Mouse (Mus musculus) thymus, postnatal 25 days (tissue): ENCODE data around the gene Atp8a2.
"Not testable (repeated sequence)": the region's sequence is repeated elsewhere in the genome, so short reads cannot be mapped to it uniquely, and the experiment has no call there.

Experiments
- DNase-seq: peaks from one replicate; pipeline ENCODE4 v3.0.0; 2022

Atp8a2 gene

DNA sequence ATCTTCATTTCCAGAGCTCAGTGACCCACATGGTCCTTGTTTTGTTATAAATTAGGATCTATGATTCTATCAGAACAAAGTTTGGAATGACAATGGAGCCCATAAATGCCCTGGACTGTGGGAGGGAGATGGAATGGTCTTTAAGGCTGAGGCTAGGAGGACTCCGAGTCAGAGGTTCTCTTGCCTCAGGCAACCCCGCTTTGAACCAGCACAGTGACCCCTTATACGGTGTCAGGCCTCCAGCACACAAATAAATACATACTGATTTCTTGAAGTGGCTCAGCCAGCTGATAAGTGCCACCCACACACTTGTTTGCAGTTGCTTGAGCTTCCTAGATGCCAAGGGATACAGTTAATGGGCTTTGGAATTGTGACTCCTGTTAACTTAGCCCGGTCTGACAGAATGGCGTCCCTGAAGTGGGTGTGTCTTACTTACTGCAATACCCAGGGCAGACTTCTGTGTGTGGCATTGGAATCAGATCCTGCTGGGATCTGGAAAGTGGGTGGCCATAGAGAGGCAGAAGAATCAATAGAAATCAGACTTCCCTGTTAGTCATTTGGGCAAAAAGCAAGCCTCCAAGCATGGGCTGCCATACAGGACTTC is 563.6 kb downstream of the Atp8a2 start:
- DNase-seq, result no peak

DNA sequence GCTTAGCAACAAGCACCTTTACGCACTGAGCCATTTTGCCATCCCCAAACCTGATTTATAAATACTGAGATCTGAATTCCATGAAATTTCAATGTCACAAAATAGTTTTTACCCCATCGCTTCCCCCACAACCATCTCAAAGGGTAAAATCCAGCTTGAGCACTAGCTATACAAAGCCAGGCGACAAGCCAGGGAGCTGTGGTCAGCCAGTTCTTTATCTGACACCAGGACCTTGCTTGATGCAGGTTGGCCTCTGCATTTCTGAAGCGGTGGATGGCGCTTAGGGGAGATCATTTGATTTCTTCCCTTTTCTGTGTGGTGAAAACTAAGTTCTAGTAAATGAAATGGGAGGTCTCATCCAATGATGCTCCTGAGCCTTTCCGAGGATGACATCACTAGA is 564.9 kb downstream of the Atp8a2 start:
- DNase-seq, result no peak

DNA sequence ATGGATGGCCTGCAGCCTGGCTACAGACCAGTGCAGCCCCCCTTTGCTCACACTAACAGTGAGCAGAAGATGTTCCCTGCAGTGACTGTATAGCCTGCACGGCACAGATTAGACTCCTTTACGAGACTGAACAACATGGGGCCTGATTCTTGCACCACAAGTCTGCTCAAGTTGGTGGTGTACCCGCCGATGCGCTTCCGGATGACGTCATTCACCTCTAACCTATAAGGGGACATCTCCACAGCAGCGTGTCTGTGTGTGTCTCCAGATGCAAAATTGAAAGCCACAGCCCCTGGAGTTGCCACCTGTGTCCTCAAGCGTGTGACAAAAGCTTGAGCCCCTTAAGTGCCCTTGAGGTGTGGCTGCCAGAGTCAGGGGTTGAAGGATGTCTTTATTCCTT is 566.9 kb downstream of the Atp8a2 start:
- no peak for DNase-seq

DNA sequence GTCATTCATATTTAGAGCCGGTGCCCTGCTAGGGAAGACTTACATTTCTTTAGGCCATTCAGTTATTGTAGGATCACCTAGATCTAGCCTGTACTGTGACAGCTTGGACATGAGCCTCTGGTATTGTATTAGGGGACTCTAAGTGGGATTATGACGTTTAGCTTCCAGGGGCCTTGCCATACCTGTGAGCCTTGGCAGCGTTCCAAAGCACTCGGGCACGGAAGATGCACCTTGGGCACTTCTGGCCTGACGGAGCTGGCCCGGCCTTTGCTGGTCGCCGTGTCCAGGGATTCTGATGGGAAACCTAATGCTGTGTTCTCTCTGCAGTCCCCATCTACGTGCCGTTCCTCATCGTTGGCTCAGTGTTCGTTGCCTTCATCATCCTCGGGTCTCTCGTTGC is 567.7 kb downstream of the Atp8a2 start:
- DNase-seq, result no peak

DNA sequence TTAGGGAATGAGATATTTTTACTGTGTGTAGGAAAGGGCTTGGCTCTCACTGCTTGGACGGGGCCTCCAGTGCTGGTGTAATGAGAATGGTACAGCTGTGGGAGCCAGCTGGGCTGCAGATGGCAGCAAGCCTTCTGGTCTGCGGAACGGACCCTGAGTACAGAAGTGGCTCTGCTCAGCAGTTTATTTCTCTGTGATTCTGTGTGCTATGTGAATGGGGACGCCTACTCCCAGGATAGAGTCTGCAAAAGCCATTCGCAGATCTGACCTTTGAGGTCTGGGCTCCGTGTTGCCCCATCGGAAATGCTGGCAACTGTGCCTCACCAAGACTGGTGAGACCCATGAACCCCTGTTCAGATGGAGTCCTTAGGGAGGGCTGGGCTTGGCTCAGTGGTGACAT is 569.2 kb downstream of the Atp8a2 start:
- no peak for DNase-seq

DNA sequence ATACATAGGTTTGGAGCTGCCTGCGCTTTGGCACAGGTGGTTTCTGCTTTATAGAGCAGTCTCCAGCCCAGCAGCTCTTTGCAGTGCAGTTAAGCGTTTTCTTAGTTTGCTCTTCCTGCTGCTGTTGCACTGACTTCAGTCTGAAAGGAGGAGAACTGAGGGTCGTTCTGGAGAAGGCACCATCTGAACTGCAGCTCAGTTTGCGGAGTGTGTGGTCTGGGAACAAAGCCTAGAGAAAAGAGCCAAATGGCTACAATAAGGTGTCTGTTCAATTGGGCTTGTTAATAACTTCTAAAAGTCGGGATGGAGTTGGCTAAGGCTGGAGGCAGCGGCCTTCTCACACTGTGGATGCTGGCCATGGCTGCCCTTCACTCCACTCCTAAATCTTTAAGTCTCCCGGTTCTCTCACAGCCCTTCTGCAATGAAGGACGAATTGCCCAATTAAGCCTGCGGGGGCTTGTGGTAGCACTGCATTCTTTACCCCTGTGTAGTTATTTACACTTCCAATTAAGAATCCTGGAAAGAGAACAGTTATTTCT is 569.8 kb downstream of the Atp8a2 start:
- no peak for DNase-seq

DNA sequence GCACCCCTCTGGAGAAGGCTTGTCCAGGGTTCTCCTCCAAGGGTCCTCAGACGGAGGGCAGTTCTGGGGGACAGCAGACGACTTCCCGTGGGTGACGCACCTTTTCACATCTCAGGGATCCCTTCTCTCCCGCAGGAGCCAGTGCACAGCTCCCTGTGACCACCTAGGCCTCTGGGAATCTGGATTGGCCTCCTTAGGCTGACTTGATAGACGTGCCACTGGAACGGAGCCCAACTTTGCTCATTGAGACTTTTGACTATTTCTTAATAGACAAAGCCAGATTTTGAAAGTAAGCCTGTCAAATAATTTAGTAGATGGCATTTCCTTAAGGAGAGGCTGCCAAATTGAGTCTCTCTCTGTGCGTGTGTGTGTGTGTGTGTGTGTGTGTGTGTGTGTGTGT is 570.3 kb downstream of the Atp8a2 start:
- DNase-seq, result no peak

DNA sequence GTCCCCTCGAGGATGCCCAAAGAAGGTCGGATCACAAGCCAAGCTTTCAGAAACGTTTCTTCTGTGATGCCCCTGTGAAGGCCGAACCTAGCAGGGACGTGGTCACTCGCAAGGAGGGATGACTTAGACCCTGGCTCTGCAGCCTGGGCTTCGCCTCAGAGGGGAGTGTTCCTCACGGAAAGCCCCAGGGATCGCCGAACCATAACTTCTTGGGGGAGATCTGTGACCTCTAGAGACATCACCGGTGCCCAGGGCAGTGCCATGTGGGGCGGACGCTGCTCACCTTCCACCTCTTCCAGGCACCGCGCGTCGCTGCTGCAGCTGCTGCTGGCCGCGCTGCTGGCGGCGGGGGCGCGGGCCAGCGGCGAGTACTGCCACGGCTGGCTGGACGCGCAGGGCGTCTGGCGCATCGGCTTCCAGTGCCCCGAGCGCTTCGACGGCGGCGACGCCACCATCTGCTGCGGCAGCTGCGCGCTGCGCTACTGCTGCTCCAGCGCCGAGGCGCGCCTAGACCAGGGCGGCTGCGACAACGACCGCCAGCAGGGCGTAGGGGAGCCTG is 571.1 kb downstream of the Atp8a2 start:
- no peak for DNase-seq

DNA sequence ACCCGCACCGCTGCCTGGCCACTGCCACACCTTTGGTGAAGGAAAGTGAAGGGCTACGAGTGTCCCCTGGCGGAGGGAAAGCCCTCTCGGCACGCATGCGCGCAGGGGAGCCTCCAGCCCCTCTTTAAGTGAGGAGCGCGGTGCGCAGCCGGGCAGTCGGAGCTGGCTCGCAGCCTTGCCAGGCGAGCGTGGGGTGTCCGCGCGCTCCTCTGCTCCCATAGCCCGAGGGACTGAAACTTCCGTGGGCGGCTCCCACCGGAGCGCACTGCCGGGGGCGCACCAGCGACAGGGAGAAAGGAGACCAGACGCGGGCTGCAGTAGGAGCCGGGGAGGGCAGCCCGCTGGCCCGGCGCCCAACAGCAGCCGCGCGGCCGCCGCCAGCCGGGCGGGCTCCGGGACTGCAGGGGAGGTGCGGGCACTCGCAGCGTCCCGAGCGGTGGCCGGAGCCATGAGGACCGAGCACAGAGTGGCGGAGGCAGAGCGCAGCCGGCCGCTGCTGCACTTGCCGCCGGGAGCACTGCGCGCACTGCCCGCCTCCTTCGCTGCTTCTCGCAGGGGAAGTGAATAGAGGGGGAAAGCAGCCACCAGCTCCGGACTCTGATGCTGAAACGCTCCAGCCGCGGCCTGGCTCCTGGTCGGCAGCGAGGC is 571.7 kb downstream of the Atp8a2 start, which contains the start of gene Shisa2:
Gene Shisa2, plus strand, starts transcription at position 151 of the 648 bp plus-strand sequence.
- DNase-seq, result peak; percentile 50

DNA sequence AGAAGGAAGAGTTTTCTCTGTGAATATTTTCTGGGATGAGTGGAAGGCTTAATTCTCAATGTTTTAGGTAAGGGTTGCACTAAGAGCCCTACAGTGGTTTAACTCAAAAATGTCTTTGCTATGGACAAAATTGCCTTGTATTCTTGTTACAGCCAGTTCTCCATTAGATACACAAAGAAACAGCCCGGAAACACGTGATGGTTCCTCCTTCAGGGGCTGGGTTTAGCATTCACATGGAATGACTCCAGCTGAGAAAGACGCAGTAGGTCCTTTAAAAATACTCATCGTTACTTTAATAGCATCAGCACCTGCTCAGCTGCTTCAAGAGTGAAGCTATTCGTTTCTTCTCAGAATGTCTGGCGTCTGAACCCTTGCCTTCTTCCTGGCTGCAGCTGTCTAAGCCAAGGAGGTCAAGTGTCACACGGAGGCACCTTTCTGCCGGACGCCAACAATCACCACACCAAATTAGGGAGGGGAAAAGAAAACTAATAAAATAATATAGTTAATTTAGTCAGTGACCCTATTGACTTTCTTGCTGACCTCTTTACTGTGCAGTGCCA is 572.6 kb downstream of the Atp8a2 start:
- DNase-seq, result no peak

DNA sequence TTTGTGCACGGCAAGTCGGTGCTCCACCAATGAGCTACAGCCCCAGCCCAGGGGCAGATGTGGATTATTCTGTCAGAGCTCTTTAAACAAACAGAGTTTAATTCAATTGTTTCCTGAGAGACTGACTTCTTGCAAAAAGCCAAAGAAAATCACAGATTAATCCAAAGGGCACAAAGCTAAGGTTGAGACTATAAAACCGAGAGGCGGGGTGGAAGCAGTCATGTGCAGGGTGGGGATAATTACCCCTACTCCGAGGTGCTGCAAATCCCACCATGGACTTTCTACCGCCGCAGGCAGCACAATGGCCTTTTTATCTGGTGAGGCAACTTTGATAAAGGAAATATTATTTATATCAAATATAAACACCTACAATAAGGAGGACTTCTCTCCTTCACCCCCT is 580.2 kb downstream of the Atp8a2 start:
- DNase-seq, result no peak

DNA sequence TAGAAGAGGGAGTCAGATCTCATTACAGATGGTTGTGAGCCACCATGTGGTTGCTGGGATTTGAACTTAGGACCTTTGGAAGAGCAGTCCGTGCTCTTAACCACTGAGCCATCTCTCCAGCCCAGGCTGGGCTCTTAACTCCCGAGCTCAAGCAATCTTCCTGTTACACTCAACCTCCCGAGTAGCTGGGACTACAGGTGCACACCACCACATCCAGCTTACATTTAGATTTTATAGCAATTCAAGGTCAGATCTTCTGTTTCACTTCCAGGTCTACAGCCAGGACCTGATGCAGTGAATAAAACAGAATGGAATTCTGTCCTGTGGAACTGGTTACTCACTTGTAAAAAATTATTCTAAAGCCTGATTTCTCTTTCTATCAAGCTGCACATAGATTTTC is 582.8 kb downstream of the Atp8a2 start:
- not testable (repeated sequence) for DNase-seq

DNA sequence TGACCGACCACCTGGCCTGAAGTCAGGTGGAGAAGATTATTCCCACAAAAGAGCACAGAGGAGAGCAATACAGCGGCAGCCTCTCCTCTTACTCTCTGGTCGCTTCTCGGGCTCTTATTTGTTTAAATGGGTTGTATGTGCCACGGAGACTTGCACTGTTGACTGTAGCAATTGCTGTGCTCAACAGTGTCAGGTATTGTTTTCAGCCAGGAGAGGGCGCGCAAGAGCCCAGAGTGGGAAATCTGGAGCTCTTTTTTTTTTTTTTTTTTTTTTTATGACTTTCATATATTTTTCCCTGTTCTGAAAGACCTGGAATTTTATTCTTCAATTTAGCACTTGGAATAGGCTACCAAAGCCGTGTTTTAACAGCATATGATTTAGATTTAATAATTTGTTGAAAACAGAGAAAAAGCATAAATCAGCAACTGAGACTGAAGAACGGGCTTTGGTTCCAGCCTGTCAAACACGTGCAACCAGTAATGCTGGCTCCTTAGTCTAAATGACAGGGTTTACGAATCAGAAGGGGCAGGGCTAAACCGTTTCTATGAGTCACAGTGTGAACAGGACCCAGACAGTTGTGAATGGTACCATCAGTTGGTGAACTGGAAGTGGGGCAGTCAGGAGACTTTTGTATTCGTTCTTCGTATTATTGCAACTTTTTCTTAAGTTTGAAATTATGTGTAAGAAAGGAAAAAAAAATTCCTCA is 583.9 kb downstream of the Atp8a2 start:
- DNase-seq, result peak; percentile 62

DNA sequence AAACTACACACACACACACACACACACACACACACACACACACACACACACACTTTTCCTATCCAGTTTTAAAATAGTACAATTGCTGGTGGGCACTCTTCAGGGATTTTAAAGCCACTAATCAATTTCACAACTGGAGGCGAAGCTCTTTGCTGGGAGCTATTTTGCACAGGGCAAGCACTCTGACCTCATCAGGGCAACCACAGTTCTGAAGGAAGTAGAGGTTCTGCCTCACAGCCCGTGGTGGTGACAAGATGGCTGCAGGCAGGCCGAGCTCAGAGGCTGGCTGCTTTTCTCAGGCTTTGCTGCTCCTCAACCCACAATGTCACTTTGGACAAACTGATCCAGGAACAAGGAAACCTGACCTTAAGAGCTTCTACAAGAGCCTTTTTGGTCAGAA is 590.0 kb downstream of the Atp8a2 start:
- no peak for DNase-seq

DNA sequence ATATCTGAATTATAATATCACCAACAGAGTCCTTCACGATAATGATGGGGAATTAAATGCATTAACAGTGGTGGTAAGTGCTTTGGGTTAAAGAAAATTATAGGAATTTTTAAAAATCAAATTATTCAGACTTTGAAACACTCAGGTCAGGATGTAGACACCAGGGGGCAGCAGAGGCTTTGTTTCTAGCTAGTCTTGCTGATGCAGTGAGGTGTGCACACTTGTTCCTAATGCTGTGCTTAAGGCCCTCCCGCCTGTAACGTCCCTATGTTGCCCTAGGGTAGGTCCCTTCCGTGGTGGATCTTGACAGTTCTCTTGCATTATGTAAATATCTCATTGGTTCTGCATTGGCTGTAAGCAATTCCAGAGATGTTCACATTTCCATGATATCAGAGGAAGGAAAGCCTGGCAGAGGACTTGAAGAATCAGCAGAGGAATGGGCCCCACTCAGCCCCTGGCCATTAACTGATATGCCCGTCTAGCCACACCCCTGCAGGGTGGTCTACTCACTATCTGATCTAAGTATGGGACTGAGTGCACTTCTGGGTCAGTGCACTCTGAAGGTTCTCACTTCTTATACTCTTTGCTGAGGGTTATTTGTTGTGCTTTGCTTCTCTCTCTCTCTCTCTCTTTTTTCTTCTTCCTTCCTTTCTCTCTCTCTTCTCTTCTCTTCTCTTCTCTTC is 591.2 kb downstream of the Atp8a2 start:
- peak; percentile 70 for DNase-seq

DNA sequence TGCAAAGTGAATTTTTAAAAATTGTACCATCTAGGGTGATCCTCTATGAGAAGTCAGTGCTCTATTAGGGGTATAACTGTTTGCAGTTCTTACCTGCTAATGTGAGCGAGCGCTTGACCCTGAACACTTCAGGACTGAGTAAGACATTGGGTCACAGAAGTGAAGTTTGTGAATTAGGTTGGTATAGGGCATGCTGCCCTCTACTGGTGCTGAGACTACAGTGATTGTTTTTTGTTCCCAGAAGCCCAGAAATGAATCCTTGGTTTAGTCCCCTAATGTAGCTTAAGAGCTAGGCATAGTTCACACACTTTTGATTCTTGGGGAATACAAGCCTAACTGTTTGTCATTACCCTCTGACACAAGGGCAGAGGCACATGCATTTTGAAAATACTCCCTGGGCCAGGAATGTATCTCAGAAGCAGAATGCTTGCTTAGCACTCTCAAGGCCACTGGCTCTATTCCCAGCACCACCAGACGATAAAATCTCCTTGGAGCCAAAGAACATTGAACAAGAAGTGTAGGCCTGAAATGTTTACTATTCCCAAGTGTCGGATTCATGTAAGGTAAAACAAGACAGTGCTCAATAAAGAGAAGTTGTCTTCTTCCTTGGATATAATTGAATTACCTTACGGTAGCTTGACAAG is 592.9 kb downstream of the Atp8a2 start:
- peak; percentile 23 for DNase-seq

DNA sequence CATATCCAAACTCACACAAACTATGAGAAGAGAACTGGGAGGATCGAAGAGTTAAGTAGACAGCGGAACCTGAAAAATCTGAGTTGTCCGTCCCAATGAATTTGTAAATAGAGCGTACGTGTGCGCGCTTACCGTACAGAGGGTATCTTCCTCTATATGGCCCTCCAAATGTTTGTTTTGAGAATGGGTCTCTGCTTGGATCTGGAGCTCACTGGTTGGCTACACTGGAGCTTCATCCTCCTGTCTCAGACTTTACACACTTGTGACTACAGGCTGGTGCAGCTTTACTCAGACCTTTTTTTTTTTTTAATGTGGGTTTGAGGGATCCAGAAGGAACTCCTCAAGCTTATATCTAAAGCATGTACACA is 598.7 kb downstream of the Atp8a2 start:
- no peak for DNase-seq

DNA sequence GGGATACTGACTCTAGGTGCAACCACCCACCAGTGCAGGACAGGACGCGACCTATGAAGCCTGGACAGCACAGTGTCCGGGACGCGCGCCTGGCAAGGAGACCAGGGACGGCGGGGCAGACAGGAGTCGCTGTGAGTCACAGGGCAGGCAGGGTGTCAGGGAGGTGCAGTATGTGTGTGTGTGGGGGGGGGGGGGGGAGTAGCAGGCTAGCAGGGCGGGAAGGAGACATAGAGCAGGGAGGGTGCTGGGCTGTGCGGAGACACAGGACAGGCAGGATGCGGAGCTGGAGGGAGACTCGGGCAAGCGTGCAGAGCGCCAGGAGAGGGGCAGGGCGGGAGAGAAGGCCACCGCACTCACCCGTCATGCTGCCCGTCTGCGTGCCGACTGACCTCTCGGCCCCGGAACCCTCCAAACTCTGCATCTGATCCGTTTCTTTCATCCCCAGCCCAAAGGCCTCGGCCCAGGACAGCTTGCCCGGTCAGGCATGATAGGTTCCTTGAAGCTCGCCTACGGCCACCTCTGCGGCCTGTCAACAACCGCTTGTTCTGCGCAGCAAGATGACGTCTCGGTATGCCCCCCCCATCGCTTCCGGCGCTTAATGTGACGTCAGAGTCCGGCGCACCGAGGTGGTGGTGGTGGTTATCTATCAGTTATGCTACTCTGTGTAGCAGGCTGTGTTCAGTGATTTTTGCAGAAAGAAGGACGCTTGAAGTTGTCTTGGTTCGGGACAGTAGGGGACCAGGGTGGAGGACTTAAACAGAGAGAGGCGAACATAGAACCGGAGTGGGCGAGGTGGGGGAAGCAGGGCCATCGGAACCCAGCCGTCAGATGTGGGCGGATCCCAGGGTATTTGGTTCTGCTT is 599.4 kb downstream of the Atp8a2 start, which contains the start of gene Cdadc1:
Gene Cdadc1, minus strand, starts transcription at position 562 of the 862 bp plus-strand sequence.
- peak; percentile 97 for DNase-seq

DNA sequence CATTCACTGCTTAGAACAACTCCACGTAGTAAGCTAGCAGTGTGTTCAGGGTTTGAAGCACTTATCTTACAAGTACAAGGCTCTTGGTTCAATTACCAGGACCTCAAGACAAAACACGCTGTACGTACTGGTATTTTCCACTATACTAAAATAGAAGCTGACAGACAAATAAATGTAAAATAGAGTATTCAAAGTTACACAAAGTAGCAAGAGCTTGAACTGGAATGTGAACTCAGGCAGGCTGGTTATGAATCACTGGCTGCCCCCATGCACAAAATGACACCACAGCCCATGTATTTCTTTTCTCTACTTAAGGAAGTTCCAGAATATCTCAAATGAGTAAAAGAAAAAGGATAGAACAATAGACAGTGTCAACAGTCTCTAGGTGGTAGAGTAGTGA is 602.0 kb downstream of the Atp8a2 start:
- DNase-seq, result no peak

DNA sequence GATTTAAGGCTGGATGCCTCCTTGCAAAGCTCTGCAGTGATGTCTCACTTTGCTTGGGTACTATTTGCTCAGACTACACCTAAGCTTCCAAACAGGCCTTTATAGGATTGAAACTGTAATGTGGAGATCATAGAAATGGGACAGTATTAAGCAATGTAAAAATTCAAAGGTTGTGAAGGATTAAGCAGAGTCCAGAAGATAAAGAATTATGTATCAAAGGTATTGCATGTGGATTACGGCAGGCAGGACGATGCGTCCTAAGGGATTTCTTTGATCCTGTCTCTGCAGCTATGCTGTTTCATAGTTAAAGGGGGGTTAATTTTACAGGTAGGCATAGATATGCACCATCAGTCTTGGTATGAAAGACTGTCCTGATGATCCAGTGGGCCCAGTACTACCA is 604.4 kb downstream of the Atp8a2 start:
- DNase-seq, result no peak

DNA sequence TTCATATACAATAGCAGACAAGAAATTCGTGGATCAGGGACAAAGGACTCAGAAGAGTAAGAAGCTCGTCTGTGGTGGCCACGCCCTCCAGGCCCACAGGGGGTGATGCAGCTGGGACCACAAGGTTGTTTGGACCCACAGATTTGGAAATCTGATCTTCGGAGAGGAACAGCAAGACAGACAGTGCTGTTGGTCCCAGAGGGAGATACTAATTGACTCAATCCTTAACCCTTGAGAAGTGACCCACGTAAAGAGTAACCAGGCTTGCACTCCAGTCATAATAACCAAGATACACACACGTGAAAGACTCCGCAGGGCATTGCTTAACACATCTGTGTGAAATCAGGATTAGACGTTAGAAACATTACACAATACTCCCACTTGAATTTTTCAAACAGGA is 605.1 kb downstream of the Atp8a2 start:
- no peak for DNase-seq
